Mouse (Mus musculus) natural killer cell, adult 2 months (primary cell): ENCODE measurements around the gene Klhdc2.

Experiments used
- DNase-seq, 2 experiments: peaks; one replicate each; pipeline ENCODE4 v3.0.0; 2022; ENCODE audit warnings: low spot score in 2 of 2

Gene Klhdc2

DNA sequence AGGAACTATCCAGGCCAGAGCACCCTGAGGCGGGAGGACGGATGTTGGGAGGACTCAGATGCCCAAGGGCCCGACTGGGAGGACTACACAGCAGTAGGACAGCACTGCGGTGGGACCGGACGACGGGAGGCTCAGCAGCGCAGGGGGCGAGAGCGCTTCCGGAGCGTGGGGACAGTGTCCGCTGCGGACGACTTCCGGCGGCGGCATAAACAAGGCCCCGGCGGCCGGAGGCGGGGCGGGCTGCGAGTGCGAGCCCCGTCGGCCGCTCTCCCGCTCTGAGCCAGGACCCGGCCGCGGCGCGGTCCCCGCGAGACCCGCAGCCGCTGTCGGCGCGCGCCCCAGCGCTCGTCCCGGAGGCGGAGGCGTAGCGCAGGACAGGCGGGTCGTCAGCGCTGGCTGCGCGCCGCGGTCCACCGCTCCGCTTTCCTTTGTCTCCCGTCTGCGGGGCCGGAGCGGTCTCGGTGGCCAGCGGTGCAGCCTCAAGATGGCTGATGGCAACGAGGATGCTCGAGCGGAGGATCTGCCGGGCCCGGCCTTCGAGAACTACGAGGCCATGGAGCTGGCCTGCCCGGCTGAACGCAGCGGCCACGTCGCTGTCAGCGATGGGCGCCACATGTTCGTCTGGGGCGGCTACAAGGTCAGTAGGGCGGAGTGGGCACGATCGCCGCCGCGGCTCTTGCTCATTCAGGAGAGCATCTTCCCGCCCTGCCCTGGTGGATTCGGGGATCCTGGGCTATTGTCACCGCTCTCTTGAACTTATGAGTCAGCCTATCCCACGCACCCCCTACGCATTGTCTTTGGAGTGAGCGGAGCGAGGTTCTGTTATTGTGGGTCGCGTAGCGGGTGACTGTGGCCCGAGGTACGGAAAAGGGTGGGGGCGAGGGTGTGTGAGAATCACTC lies at the start of gene Klhdc2:
Gene Klhdc2, plus strand, starts transcription at position 171 of the 900 bp plus-strand sequence.
- peak; percentile 67 to 68 for DNase-seq

DNA sequence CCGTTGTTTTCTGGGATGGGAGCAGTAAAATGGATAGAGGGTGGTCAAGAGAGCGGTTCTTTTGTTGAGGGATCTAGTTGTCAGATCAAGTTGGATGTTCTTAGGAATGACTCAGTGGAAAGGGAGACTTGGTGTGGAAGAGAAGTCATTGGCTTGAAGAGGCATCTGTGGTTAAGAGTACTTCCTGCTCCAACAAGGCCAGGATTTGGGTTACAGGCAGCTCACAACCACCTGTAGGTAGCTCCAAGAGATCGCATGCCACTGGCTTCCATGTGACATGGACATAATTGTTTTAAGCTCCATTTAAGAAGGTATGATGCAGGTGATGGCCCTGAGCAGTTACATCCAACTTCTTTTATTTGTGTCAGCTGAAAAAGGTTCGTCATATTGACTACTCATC lies 46.7 kb upstream of the Klhdc2 start:
- no peak for DNase-seq

DNA sequence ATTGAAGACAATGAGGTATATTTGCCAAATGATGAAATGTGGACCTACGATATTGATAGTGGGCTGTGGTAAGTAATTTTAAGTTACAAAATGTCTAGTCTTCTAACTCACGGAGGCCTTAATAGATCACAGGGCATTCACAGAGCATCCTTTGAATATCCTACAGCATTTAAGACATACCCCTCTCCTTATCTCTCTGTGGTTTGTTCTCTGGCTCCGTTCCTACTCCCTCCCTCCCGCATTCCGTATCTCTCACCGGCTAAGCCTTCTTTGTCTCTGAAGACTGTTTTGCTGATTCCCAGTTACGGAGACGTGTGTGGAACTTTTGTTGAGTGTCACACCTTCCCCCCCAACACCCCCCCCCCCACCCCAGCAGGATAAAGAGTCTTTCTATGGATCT lies 45.7 kb upstream of the Klhdc2 start:
- no peak for DNase-seq

DNA sequence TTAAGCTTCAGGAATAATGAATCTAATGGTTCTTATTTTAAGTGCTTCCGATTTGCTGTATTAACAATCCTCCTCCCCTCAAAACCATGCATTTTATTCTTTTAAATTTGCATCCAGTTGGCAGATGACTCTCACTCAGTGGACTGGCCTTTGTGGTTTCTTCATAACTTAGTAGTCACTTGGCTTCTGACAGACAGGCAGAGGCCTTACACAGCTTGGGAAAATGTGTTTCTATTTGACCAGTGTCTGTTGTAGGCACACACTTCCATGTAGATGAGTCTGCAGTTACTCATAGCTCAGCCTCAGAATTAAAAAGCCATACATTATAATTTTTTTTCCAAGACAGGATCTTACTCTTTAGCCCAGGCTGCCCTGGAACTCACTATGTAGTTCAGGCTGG lies 42.7 kb upstream of the Klhdc2 start:
- no peak for DNase-seq

DNA sequence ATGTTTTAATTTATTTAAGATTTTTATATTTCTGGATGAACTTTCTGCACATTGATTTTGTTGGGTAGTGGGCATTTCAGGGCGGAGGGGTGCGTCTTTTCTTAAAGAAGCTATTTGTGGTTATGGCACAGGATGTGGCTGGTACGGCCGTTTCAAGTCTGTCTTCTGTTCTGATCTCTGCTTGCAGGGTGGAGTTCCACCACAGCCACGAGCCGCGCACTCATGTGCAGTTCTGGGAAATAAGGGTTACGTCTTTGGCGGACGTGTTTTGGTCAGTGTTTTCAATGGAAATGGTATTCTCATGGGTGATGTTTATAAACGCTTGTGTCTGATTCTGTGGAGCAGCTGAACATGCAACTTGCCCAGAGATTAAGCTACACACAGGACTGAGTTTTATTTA lies 38.6 kb upstream of the Klhdc2 start:
- DNase-seq: peak; percentile 74

DNA sequence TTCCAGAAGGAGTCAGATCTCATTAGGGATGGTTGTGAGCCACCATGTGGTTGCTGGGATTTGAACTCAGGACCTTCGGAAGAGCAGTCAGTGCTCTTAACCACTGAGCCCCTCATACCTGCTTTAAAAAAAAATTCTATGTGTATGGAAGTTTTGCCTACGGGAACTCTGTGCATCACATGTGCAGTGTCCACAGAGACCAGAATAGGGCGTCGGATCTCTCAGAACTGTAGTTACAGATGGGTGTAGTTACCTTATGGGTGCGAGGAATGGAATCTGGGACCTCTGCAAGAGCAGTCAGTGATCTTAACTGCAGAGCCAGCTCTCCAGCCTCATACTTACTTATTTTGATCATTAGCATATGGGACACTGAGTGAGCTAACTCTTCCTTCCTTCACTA lies 34.2 kb upstream of the Klhdc2 start:
- DNase-seq: no peak

DNA sequence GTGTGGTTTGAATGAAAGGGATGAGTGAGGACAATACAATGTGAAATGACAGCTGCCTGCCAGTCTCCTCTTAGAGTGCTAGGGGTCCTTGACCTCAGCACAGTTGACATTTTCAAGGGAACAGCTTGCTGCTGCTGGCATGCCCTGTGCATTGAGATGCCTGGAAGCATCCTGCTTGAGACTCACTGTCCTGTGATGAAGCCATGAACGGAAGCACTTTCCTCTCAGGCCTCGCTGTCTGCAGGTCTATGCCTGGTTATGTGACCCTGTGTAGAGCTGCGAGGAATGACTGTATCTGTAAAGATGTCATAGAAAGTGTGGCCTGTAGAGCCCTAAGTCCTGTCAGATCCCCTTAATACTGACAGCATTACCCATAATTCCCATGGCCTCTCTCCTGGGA lies 31.4 kb upstream of the Klhdc2 start:
- DNase-seq: no peak

DNA sequence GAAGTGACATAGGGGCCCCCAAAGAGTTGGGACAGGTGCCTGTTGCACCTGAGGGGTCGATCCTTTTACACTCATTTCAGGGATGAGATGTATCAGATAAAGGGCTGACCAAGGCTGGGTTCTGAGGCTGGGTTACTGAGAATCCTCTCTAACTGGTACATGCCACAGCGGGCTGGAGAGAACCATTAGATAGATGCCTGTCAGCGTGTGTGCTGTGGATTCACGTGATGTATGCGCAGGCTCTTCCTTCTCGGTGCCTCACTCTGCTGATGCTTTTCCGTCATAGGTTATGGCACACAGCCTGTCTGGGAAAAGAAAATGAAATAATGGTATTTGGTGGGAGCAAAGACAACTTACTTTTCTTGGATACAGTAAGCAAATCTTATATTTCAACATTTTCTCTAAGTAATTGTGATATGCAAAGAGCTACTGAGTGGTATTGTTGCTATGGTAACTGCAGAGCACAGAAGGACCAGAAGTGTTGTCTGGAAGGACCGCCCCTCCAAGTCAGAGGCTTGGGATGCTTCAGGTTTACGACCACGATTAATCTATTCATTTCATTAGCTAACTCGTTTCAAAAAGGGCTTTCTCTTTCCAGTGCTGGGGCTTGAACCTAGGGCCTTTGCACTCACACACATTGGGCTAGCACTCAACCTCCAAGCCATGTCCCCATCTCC lies 28.4 kb upstream of the Klhdc2 start:
- no peak for DNase-seq

DNA sequence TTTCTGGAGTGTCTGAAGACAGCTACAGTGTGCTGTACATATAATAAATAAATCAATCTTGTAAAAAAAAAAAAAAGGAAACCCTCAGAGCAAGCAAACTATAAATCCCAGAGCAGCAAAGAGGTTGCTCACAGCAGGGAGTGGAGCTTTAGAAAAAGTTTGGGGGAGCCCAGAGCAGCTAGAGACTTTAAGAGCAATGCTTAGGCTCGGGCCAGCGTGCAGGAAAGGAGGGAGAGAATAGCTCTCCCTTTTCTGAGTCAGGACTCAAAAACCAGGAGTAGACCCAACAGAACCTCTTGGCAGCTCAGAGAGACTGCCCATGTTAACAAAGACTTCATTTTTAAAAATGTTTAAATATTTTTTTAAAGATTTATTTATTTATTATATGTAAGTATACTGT lies 27.5 kb upstream of the Klhdc2 start:
- DNase-seq: no peak

DNA sequence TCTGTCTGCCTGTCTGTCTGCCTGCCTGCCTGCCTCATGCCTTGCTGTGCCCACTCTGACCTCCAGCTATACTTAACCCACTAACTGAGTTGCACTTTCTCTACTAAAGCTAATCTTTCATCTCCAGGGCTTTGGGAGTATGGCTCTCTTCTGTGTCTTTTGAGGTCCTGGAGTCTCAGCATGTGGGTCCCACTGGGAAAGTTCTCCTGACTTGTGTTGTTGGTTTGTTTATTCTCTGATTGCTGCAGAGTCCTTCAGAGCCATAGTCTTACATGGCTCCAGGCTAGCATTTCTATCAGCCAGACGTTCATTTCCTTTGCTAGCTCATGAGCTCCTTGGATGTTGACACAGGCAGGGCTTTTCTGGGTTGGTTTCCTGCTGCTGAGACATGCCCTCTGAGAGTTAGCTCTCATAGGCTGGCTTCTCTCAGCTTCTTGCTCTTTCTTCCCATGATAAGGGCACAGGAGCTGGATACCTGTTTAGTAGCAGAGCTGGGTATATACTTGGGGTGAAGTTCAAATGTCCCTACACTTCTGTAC lies 16.5 kb upstream of the Klhdc2 start:
- DNase-seq: no peak

DNA sequence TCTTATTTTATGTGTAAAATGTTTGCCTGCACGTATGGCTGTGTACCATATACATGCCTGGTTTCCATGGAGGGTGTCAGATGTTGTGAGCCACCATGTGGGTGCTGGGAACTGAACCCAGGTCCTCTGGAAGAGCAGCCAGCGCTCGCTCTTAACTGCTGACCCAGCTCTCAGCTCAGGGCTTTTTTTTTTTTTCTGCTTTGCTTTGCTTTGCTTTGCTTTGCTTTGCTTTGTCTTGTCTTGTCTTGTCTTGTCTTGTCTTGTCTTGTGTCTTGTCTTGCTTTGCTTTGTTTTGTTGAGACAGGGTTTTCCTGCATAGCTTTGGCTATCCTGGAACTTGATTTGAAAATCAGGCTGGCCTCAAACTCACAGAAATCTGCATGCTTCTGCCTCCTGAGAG lies 15.6 kb upstream of the Klhdc2 start:
- DNase-seq: no peak

DNA sequence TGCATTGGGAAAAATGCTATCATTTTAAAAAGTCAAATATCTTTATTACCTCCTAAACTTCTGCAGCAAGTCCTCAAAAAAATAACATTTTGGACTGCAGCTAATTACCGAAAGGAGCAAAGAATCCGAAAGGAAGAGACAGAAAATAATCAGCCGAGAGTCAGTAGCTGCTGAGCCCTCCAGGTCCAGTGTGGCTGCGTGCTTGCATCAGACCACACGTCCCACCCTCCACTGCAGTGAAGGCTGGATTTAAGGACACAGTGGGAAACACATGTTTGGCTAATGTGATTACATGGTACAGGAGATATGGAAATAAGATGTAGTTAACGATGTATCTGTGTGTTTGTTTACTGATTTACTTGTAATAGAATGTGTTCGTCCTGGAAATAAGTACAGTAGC lies 13.3 kb upstream of the Klhdc2 start:
- no peak for DNase-seq

DNA sequence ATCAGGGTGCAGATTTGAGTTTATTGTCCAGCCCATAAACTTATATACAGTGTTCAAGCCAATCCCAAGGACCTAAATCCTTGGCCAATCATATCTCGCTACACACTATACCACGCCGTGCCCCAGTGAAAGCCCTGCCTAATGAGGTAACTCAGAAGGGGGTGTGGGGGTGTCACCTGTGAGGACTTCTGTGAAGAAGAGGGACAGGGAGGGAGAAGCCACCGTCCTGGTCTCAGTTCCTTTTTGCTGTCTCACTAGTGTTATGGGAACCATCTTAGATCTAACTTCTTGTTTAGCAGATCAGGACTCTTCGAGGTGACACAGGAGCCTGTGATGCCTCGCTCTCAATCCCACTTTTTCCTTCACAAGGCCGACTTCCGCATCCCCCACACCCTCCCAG lies 8.9 kb upstream of the Klhdc2 start:
- DNase-seq: no peak

DNA sequence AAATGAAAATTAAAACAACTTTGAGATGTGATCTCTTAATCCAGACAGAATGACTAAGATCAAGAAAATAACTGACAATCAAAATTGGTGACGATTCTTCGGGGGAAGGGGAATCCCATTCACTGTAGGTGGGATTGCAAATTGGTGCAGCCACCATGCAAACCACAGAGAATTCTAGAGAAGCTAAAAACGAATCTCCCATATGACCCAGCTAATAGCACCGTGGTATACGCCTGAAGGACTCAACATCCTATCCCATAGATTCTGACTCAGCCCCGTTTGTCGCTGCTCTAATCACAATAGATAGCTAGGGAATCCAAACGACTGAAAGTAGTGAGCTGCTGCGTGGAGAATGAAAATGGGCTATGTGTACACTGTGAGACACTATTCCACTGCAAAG lies 7.8 kb upstream of the Klhdc2 start:
- DNase-seq: no peak

DNA sequence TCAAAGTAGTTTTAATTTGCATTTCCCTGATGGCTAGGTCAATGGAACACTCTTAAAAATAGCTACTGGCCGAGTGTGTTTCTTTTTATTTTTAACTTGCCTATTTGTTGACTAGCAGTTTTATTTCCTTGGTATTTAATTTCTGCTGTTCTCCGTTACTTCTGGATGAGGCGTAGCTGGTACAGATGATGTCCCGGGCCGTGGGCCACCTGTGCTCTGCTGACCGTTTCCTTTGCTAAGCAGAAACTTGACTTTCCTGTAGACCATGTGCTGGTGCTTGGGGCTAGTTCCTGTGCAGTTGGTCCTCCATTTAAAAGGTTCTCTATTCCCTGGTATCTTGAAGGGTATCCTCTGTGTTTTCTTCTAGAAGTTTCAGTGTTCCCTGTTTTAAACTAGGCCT lies 4.1 kb upstream of the Klhdc2 start:
- DNase-seq: no peak

DNA sequence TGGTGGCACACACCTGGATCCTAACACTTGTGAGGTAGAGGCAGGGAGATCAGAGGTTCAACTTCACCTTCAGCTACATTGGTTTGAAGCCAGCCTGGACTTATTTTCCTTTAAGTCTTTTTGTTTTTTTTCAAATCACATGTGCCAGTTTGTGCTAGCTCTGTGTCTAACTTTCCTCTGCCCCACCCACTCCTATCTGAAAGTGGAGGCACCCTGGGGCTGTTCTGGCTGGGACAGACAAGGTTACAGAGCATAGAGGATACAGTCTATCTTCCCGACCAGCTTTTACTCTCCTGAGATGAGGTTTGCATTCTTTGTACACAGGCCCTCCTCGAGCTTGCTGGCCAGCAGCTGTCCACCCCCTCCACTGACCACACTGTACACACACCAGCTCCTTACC lies 2.7 kb upstream of the Klhdc2 start:
- no peak for DNase-seq

DNA sequence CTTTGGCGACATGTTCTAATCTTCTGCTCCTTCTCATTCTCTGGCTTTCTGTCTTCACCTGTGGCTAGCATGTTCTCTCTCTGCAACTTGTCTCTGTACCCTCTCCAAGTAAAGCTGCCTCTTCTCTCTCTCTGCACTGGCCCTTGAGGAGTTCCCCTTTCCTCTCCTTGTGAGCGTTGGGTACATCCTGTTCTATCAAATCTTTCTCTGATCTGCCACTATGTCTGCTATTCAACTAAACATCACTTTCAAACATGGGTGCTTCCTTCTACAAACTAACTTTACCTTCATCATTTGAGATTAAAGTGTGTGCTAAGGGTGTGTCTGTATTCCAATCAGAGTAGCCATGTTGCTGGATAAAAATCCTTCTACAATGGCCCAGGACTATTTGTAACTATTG lies 1.5 kb upstream of the Klhdc2 start:
- DNase-seq: no peak

DNA sequence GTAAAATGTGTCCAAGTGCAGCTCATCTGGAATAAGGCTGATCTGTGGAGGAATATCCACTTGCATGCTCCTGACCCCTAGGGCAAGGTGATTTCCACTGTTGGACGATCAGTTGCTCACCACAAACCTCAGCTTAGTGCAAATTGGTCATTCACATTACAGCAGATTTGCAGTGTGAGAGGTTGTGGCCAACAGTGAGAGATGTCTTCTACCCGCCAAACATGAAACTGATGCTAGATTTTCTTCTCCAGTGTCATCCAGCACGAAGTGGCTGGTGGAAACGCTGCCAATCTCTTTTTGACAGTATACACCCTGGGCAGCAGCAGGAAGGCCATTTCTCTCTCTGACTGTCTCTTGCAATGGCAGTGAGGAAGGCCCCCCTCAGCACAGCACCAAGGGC lies 830 bp upstream of the Klhdc2 start:
- DNase-seq: peak; percentile 39 to 69

DNA sequence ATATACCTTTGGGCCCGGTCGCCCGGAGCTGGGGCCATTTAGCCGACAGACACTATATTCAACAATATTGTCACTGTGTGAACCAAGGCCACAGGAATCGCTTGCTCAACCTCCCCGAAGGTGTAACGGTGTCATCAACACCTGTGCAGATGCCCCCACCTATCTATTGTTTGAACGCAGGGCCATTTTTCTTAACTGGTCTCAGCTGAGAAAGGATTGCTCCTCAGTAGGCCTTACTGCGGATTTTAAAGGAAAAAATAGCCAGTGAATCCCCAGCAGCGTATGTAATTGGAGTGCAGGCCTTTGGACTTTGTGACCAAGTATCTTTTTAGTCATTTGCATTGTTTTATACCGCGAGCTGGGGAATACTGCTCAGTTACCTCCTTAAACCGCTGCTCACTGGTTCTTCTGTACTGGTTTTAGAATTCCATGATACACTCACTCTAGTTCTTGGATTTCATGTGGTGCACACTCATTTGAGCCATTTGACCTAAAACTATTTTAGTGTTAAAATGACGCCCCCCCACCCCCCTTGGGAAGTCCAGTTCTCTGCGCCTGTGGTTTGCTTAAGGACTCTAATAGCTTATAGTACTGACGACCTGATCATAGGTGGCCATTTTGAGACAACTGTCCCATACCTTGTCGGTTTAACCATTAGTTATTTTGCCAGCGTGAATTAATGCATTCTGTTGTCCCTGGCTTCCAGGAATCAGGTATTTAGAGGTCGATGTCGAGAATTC lies 1.1 kb downstream of the Klhdc2 start:
- no peak for DNase-seq

DNA sequence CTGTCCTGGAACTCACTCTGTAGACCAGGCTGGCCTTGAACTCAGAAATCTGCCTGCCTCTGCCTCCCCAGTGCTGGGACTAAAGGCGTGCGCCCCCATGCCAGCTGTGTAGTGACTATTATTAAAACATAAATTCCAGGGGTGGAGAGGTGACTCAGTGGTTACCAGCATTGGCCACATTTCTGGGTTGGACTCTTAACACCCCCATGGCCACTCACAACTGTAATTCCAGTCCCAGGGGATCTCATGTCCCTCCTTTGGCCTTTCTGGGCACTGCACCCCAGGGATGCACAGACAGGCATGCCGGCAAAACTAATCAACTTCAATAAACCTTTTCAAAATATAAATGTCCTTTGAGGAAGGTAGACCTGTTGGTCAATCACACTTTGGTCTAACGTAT lies 1.8 kb downstream of the Klhdc2 start:
- DNase-seq: no peak

DNA sequence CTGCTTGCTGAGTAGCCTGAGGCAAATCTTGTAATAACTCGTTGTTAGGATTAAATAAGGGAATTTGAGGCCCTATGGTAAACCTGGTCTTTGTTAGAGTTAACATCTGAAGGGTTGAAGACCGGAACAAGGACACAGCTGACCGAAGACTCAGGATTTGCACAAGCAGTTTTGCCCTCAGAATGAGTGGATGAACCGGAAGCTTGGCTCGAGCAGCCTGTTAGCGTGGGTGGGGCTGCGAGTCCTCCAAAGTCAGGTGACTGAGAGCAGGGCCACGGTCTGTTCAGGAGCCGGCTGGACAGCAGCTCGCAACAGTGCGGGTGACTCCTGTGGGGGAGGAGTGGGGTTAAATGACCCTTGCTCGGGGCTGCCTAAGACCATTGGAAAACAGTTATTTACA lies 2.8 kb downstream of the Klhdc2 start:
- DNase-seq: no peak

DNA sequence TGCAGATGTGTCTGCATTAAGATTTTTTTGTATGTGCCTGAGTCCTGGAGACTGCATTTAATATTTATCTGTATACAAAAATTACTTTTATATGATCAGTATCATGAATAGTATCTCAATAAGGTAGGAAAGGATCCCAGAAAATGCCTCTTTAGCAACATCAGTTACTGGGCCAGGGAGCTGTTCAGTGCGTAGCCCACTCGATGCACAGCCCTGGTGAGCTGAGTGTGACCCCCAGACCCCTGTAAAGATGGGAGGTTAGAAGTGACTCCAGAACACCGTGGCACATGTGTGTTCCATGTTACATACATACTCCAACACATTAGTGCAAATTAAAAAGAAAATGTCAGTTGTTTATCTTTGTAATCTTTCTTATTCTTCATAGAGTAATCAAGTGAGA lies 3.4 kb downstream of the Klhdc2 start:
- DNase-seq: no peak
